Mouse (Mus musculus) liver, adult 2 months (tissue): ENCODE measurements around the gene Map7d1.

Source experiments
- CTCF ChIP-seq: fragments of 200-500 bp; IDR thresholded peaks from 2 replicates; pipeline ENCODE4 v1.5.1; 2011; ENCODE audit warnings: low read depth, low read length, control low read depth
- POLR2A ChIP-seq: fragments of 200-500 bp; IDR thresholded peaks from 2 replicates; pipeline ENCODE4 v1.6.1; 2011; ENCODE audit warnings: low read length, control low read depth; ENCODE audit not compliant: insufficient read depth; ENCODE audit errors: extremely low read depth

DNA sequence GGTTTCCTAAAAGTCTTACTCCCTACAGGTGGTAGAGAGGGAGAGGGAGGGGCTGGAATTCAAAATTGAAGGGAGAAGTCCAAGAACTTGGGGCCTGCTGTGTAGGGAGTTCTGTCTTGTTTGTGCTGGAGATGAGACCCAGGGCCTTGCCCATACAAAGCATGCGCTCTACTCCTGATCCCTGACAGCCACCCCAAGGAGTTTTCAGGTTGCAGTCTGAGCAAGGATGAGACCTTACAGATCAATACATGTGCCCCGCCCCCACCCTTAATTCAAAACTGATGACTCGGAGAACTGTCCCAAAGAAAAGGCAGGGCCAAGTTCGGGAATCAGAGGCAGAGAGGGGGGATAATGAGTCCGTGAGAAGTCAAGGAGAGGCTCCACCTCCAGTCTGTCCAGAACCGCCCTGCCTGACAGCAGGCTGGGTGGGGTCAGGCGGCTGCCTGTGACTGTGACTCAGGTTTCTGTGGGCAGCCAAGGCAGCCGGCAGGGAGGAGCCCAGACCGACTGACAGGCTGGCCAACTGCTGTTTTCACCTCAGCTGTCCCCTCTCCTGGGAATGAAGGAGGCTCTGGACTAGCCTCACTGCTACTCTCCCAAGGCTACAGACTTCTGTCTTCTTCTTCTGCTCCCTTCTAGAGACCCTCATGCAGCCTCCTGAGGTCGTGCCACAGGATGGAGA lies 4.5 kb upstream of the Map7d1 start:
- no peak for TF ChIP-seq POLR2A
- no peak for TF ChIP-seq CTCF
